Mouse (Mus musculus) c-Kit-positive CD71-positive TER-119-negative erythroid progenitor cells, embryonic 14.5 days (primary cell): Measurements from ENCODE around the gene Rapgef6.
"Not testable (repeated sequence)": the region's sequence is repeated elsewhere in the genome, so short reads cannot be mapped to it uniquely, and the experiment has no call there.

Source experiments
- DNase-seq: peaks from one replicate; pipeline ENCODE4 v3.0.0-alpha.2; 2013; ENCODE audit warnings: low read depth

The Rapgef6 gene

GRCm38 (mm10) chr11:54574741-54575140, 52.1 kb downstream of the Rapgef6 start:
- no peak for DNase-seq

- no peak for DNase-seq
Observed at GRCm38 (mm10) chr11:54592585-54592984, 69.9 kb downstream of the Rapgef6 start.

GRCm38 (mm10) chr11:54594049-54594448, 71.4 kb downstream of the Rapgef6 start:
- DNase-seq = no peak

- DNase-seq = peak; percentile 68
Observed at GRCm38 (mm10) chr11:54595053-54595452, 72.4 kb downstream of the Rapgef6 start.

- DNase-seq = no peak
Observed at GRCm38 (mm10) chr11:54595905-54596555, 73.4 kb downstream of the Rapgef6 start.

GRCm38 (mm10) chr11:54597902-54598447, 75.3 kb downstream of the Rapgef6 start:
- peak; percentile 56 for DNase-seq

GRCm38 (mm10) chr11:54601121-54601520, 78.5 kb downstream of the Rapgef6 start:
- DNase-seq = no peak

- DNase-seq = not testable (repeated sequence)
Observed at GRCm38 (mm10) chr11:54602764-54603163, 80.1 kb downstream of the Rapgef6 start.

GRCm38 (mm10) chr11:54604415-54604814, 81.8 kb downstream of the Rapgef6 start:
- DNase-seq = no peak

- no peak for DNase-seq
Observed at GRCm38 (mm10) chr11:54613628-54614027, 91.0 kb downstream of the Rapgef6 start.

- no peak for DNase-seq
Observed at GRCm38 (mm10) chr11:54614560-54614959, 91.9 kb downstream of the Rapgef6 start.

GRCm38 (mm10) chr11:54618841-54619240, 96.2 kb downstream of the Rapgef6 start:
- DNase-seq = no peak

GRCm38 (mm10) chr11:54621725-54622124, 99.1 kb downstream of the Rapgef6 start:
- DNase-seq = no peak

- no peak for DNase-seq
Observed at GRCm38 (mm10) chr11:54626905-54627304, 104.3 kb downstream of the Rapgef6 start.

- DNase-seq = no peak
Observed at GRCm38 (mm10) chr11:54646420-54646819, 123.8 kb downstream of the Rapgef6 start.

GRCm38 (mm10) chr11:54648573-54648972, 125.9 kb downstream of the Rapgef6 start:
- no peak for DNase-seq

GRCm38 (mm10) chr11:54655420-54655819, 132.8 kb downstream of the Rapgef6 start:
- DNase-seq = no peak

GRCm38 (mm10) chr11:54673575-54674298, 151.1 kb downstream of the Rapgef6 start:
- DNase-seq = no peak

GRCm38 (mm10) chr11:54675792-54676489, 153.3 kb downstream of the Rapgef6 start:
- no peak for DNase-seq

- DNase-seq = no peak
Observed at GRCm38 (mm10) chr11:54679141-54679540, 156.5 kb downstream of the Rapgef6 start.

- no peak for DNase-seq
Observed at GRCm38 (mm10) chr11:54684831-54685230, 162.2 kb downstream of the Rapgef6 start.

GRCm38 (mm10) chr11:54690171-54690570, 167.5 kb downstream of the Rapgef6 start:
- DNase-seq = no peak

- no peak for DNase-seq
Observed at GRCm38 (mm10) chr11:54691179-54691578, 168.5 kb downstream of the Rapgef6 start.
